Mouse (Mus musculus): ENCODE measurements around the gene Tmem135.

Gene Tmem135

DNA sequence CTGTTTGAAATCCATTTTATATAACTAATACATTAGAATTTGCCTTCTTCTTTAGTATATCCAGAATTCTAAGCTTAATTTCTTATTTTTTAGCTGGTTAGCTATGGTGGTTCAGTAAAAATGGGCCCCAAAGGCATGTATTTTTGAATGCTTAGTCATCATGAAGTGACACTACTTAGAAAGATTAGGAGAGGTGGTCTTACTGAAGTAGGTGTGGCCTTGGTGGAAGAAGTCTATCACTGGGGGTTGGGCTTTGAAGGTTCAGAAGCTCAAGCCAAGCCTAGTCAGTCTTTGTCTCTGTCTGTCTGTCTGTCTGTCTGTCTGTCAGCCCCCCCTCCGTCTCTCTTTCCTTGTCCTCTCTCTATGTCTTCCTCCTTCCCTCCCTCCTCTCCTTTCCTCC lies 198.6 kb downstream of the Tmem135 start:
- in situ Hi-C loops (cut with MboI, MseI), result no loop called here

DNA sequence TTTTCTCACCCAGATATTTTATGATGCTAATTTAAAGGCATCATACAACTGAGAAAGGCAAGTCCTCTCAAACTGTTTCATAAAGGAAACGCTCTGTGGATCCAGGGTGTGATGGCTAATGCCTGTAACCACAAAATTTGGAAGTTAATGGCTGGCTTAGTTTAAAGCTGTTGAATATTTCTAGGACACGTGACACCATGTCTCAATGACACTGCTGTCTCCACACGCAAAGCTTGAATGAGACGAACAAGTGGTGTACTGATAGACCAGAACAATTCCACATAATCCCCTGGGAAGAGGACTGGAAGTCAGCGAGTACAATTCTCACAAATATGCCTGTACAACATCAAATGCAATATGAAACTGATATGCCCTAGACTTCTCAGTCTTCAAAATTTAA lies 200.9 kb downstream of the Tmem135 start:
- in situ Hi-C loops (cut with MboI, MseI), result no loop called here

DNA sequence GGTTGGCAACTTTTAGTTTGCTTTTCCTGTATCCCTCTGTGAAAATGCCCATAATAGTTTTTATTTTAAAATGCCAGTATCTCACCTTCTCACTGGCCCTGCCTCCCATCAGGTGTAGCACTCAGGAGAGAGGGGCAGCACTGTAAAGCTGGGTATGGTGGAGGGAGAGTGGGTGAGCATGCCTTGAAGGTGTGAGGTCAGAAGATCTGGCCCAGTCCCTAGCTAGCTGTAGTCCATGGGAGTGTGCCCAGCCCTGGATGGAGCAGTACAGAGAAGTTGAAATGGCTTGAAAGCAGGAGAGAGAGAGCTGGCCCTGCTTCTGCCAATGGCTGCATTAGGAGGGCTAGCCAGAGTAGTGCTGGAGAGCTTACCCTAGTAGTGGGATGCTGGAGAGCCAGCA lies 202.1 kb downstream of the Tmem135 start:
- in situ Hi-C loops (cut with MboI, MseI), result no loop called here

DNA sequence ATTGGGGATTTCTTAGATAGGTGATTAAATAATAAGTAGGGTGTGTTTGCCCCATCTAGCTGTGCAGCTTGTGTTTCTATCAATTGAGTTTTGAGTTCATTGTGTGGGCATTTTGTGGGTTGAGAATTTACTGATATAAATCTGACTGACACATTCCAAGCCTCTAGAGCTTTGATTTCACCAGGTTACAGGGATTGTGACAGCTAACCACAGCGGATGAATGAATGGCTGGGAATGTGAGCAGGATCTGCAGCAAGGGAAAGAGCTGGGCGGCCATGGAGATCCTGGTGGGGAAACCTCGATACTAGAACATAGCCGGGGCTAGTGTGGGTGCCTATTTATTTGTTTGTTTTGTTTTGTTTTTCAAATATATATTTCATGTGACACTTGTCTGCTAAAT lies 205.5 kb downstream of the Tmem135 start:
- in situ Hi-C loops (cut with MboI, MseI), result no loop called here

DNA sequence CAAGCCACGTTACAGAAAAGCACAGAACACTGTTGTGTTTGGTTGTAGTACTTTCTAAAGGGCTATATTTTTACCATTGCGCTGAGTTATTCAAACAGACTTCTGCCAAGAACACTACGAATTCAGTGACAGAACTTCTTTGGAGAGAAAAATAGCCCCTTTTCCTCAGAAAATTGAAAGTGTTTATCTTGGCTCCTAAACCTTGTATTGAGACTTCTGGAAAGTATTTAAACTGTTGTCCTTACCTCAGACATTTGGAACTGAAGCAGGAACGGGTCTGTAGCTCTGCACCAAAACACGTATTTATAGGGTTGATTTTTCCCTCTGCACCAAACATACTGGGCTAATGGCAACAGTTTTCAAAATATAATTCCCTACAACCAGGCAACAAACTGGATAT lies 210.6 kb downstream of the Tmem135 start:
- in situ Hi-C loops (cut with MboI, MseI), result no loop called here

DNA sequence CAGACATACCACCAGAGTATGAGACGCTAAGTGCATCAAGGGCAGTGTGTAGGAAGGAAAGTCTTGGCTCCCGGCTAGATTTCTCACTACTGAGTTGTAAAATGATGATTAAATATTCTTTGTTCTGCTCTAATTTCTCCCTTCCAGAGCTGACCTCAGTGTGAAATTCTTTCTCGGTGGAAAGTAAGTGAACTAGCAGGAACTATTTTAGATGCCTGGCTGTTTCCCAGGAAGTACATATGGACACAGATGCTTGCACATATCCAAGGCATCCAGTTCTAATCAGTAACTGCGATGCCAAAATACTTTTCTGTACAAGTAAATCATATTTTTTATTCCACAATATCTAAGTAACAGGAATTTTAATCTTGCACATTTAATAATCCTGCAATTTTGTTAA lies 220.1 kb downstream of the Tmem135 start:
- in situ Hi-C loops (cut with MboI, MseI), result loop anchor here in 1 of 2 experiments (10.0 kb wide), 1 partner anchor 141 kb away; no protein-coding TSS in a partner anchor

DNA sequence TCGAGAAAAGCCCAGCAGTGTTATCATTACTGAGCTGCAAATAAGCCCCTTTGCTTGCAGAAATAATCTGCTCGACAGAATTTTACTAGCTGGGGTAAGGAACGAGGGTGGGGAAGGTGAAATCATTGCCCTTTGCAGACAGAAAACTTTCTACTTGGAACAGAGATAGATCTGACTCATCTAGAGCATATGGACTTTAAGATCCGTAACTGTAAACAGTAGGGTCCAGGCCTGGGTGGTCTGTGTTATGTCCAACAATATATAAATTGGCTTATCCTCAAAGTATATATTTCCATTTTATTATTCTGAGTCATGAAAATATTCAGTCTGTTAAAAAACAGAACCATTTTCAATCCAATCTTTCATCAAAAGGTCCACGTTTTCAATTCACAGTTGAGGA lies 221.1 kb downstream of the Tmem135 start:
- in situ Hi-C loops (cut with MboI, MseI), result loop anchor here in 1 of 2 experiments (10.0 kb wide), 1 partner anchor 142 kb away; no protein-coding TSS in a partner anchor

DNA sequence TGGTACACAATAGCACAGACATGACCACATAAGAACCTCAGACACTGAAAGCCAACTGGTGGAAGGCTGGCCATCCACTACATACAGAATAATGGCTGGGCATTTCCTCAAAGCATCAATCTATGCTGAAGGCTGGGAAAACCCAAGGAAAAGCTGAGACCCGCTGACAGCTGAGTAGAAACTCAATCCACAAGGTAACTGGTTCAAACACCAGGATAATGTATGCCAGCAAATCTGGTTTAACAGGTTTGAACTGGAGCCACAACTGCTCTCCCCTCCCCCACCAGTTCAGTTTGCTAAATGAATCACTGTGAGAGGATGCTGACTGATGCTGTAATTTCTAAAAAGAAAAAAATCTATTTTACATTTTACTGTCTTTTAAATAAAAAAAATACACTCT lies 222.7 kb downstream of the Tmem135 start:
- in situ Hi-C loops (cut with MboI, MseI), result loop anchor here in 1 of 2 experiments (10.0 kb wide), 1 partner anchor 144 kb away; no protein-coding TSS in a partner anchor

DNA sequence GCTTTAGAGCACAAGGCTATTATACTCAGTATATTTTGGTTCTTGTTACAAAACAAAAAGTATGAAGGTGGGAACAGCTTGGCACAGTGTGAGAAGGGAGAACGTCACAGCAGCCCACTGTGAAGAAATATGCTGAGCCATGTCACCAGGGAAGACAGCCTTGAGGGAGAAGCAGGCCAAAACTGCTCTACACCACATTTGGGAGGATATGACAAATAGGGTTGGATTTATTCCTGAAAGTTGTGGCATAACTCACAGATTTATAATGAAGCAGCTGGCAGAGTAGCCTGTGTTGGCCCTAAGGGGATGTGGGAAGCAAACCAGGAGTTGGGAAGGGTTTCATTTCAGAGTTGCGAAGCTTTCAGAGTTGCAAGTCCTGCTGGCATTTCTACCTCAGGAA lies 225.4 kb downstream of the Tmem135 start:
- in situ Hi-C loops (cut with MboI, MseI), result loop anchor here in 1 of 2 experiments (10.0 kb wide), 1 partner anchor 666 kb away; no protein-coding TSS in a partner anchor

DNA sequence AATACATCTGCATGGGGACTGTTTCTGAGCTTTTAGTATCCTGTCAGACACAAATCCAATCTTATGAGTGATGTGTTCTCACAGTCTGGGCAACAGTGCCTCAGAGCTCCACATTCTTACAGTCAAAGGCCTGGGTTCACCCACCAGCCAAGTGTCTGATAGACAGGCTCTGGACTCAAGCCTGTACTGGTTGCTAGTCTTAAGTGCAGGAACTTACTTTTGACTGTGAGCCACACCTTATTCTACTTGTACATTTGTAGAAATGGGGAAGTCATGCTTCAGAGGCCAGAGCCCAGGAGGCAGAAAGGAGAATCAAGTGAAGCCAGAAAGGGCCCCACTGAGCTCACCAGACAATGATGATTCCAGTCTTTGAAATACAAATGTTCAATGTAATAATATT lies 226.1 kb downstream of the Tmem135 start:
- in situ Hi-C loops (cut with MboI, MseI), result loop anchor here in 1 of 2 experiments (10.0 kb wide), 1 partner anchor 667 kb away; no protein-coding TSS in a partner anchor

DNA sequence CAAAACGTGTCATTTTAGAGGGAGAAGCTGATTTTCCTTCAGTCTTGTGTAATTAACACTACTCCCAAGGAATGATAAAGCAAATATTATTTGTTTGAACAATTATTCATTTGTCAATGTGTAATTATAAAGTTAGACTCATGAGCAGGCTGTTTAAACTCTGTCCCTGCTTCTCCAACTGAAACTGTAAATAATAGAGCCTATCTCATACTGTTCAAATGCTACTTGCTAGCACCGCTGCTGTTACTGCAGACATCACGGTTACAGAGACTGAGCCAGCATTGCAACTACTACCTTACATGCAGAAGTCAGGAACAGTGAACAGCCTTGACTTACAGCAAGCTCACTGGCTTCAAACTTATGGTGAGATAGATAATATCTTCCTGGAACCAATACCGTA lies 229.6 kb downstream of the Tmem135 start:
- in situ Hi-C loops (cut with MboI, MseI), result loop anchor here in 1 of 2 experiments (5.0 to 10.0 kb wide), 2 partner anchors 58 to 670 kb away; no protein-coding TSS in a partner anchor

DNA sequence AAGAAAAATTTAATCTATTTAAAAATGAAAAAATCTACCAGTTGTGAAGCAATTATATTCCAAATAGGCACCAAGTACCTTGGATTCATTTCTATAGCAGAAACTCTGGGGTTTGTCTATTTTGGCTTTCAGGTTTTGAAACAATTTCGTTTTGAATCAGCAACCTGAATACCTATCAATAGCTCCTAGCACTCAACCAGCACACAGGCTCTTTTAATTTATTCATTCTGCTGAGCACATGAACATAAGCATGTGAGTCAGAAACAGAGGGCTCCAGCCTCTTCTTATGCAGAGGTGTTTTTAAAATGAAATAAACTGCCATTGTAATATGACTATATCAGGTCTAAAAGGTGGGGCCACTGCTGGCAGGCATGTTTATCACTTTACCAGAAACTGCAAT lies 231.0 kb downstream of the Tmem135 start:
- in situ Hi-C loops (cut with MboI, MseI), result loop anchor here in 1 of 2 experiments (5.0 to 10.0 kb wide), 2 partner anchors 59 to 672 kb away; no protein-coding TSS in a partner anchor

DNA sequence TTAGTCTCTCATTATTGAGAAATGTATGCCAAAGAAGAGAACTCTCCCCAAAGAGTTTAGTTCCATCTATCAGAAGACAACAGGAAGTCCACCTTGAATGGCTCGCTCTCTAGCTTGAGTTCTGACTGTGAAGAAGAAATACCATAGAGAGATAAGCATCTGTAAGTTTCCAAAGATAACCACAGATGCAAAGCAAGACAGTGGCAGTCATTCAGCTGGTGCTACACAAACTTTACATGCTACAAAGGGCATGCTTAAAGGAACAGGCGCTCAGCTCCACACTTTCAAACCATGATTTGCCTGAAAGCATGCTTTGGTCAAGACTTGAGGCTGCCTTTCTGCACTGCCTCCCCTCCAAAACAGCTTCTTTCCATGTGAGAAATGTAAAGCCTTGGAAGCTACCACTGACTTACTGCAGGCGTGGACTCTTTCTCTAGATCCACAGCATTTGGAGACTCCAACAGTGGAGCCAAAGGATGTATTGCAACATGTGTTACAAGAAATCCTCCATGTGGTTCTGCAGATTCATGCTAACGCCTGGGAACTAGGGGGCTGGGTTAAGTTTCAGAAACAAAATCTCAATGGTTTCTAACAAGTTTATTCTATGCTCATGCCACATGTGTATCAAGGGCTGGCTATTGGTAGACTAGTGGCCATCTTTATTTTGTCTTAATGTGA lies 232.1 kb downstream of the Tmem135 start:
- in situ Hi-C loops (cut with MboI, MseI), result loop anchor here in 1 of 2 experiments (5.0 to 10.0 kb wide), 2 partner anchors 60 to 673 kb away; no protein-coding TSS in a partner anchor

DNA sequence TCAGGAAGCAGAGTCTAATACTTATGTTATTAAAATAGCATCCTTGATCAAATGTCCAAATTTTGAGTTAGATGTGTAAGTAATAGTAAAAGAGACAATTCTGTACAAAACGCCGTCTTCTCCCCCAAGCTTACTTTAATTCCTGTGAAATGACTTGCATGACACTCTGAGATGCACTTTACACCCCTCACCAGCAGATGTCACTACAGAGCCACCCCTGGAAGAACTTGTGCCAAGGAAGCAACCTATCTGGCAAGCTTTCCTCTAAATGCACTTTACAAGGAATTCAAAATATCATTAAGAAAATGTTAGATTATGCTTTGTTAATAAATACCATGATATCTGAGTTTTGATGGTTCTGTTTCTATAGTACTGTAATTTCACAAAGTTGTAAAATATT lies 235.4 kb downstream of the Tmem135 start:
- in situ Hi-C loops (cut with MboI, MseI), result loop anchor here (5.0 kb wide), 2 partner anchors 224 to 234 kb away; partner anchors contain the start of genes Fzd4 (in 1 of the 2) and Tmem135 (in 1 of the 2)

DNA sequence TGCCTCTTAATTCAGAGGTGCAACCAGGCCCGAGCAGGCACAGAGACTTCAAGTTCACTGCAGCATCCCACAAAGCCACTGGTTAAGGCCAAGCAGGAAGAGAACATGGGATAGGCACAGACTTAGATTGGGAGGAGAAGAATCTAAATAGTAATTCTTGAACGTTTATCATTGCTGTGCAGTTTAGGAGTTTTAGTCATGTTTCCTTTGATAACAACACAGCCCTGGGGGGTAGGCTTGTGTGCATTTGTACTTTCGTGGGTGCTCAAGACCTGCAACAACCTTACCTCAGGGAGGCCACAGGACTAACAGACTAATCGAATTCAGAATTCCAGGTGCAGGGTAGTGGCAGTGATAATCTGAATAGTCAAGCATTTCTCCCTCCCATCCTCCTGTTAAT lies 238.5 kb downstream of the Tmem135 start:
- in situ Hi-C loops (cut with MboI, MseI), result loop anchor here (5.0 kb wide), 2 partner anchors 227 to 237 kb away; partner anchors contain the start of genes Fzd4 (in 1 of the 2) and Tmem135 (in 1 of the 2)

DNA sequence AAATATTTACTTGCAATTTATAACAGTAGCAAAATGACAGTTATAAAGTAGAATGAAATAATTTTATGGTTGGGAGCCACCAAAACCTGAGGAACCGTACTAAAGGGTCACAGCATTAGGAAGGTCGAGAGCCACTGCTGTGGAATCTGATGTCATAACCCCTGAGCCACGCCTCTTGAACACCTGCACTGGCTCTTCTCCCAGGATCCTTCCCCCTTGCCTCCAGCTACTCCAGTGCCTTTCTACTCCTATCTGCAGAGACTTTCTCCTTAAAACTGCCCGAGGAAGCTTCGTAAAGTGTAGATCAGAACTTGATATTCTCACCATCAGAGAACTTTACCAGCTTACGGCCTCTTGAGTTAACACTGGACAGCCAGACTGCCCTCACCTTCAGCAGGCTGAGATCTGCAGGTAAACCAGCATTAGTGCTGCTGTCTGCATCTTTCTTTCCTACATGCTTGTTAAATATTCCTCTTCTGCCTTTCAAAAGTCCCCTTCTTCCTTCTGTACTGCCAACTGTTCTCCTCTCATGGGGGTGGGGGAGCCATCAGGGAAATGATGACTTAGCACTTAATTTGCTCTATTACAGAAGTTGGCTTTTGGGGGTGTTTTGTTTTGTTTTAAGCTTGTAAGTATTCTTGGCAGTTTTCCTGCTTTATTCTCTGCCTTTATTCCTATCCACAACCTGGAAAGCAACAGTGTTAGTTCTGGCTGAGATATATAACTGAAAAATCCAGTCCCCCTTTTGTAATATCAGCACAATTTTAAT lies 242.2 kb downstream of the Tmem135 start:
- in situ Hi-C loops (cut with MboI, MseI), result loop anchor here in 1 of 2 experiments (5.0 kb wide), 1 partner anchor 251 kb away; no protein-coding TSS in a partner anchor

DNA sequence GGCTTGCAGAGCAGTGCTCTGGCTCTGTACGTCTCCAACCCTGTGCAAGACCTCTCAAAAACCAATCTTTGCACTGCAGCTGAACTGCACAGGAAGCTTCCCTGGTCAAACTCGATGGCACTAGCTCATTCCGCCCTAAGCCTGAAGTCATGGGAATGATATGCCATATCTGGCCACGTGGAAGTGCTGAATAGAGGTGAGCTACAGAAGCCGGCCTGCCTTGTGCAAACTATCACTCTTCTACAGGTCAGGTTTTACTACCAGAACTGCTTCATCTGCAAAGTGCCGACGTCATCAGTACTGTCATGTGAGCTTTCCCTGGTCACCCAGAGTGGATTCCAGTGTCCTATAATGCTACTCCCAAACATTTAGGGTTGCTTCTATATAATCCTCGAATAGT lies 246.7 kb downstream of the Tmem135 start:
- in situ Hi-C loops (cut with MboI, MseI), result no loop called here

DNA sequence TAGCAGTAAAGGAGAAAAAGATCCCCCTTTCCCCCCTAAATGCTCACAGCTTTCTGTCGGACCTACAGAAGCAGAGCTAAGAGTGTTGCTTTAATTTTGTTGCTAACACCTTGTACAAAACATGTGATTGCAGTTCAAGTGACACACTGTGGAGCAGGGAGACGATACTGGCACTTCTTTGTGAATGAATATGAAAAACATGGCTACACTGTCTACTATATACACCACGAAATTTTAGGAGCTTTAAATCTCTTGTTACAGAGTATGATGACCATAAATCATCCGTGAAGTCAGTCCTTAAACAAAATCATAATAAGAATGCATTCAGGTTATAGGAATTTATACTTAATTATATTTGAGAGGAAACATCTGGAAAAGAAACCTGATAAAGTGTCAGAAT lies 247.4 kb downstream of the Tmem135 start:
- in situ Hi-C loops (cut with MboI, MseI), result no loop called here

DNA sequence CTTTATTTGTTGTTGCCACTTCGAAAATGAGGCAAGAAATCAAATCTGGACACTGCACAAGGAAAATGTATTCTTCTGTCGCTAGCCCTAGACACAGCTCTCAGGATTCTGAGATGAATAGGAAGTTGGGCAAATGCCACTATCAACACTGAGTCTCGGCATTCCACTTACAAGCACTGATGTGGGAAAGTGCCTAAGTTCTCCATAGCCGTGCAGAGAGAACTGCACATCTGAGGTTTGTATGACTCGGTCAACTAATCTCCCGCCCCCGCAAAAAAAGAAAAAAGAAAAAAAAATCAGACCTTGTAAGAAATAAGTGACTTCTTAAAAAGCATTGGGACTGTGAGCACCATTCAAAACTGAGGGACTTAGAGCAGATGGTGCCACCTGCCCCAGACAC lies 248.3 kb downstream of the Tmem135 start:
- in situ Hi-C loops (cut with MboI, MseI), result no loop called here

DNA sequence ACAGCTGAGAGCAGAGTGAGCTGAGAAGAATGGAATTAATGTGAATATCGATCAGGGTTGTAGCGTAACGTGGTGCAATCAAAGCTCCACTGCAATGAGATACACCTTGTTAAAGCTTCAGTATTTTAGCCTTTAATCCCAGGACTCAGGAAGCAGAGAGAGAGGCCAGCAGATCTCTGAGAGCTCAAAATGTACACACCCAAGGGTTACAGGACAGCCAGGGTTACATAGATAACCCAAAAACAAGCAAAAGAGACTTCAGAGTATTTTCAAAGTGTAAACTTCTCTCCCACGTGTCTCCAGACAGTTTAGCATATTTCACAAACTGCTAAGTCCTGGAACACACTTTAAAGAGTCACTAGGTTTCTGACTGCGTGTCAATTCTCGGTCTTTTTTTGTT lies 248.8 kb downstream of the Tmem135 start:
- in situ Hi-C loops (cut with MboI, MseI), result no loop called here

DNA sequence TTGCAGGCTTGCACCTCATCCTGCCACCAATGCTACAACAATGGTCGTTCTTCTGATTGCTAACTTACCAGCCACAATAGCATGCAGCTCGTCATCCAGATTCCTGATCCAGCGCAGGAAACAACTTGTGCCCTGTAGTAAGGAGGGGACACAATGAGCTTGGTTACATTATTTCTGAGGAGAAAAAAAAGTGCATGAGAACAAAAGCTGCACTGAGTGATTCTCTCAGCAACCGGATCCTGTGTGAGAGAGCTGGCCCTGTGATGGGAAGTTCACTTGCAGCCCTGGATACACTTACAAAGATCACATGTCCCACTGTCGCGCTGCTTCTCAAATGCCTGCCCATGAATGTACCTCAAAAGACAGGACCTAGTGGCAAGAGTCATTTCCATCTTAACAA lies 252.7 kb downstream of the Tmem135 start:
- in situ Hi-C loops (cut with MboI, MseI), result no loop called here

DNA sequence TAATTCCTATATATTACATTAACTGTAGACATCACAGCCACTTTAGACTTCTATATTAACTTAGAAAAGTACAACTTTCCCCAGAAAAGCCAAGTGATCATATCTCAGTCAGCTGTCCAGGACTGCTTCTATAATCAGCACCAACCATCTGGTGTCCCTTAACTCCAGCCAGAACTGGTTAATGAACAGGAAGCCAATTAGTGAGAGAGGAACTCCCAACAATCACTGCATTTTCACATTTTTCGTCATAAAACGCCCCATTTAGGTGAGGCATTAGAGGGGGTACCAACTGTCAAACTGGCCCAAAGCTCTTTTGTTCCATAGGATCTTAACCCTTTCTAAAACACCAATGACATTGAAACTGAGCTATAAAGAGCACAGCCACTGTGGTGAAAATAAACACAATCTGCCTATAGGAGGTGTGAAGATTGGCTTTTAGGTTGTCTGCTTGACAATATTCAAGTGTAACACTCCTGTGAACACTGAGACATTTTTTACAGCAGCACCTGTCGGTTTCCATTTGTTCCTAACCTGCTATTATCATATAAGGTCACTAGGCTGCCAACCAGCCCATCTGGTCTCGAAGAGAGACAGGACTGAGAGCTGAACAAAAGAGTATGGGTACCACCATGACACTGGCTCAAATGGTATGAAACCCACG lies 263.3 kb downstream of the Tmem135 start:
- in situ Hi-C loops (cut with MboI, MseI), result no loop called here

All from T-helper 17 cell (primary cell).